Comparison of ENCODE assay signal across 8 mouse cellular contexts in the genomic region with DNA sequence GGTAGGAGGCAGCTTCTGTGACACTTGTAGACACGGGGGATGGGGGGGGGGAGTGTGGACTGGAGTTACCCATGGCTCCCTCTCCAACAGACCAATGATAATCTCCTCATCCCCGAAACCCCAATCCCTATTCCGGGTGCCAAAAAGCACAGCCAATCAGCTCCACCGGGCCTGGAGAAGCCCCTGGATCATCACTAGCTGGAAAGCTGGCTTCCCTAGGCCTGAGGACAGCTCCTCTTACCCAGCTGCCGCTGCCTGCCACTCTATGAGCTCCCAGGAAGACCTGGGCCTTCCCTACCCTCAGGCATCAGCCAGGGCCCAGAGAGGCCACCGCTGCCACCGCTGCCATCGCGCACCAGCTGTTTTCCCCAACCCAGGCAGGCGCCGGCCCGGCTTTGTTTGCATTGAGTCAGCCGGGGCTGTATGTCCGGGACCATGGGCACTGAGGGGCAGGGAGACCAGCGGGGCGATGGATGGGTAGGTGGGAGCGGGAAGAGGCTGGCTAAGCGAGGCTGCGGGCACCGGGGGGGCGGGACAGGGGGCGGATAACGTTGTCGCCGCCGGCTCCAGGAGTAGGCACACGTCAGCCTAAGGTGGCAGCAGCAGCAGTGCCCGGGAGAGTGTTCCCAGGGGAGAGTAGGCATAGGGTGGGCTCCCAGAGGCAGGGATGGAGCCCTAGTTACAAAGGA. TPM values are rescaled to one million over a fixed set of nuclear protein-coding genes. Genes with fewer than 3 reads are reported as not detected.
DNase-seq lines count a peak whose midpoint lies in the region; ATAC-seq lines count a peak whose summit lies in the region.

No protein-coding gene starts in this region.

- H3K9me3 ChIP-seq in heart, embryonic 15.5 days (replicated peaks), result no peaks in the 10 kb centered on the region
- no peaks in the 10 kb centered on the region for H3K9me3 ChIP-seq in neural tube, embryonic 15.5 days (replicated peaks)

- peak; percentile 46 for DNase-seq in adrenal gland, adult 2 months
- DNase-seq in adrenal gland, postnatal 25 days, result no peak
- peak; percentile 50 for DNase-seq in urinary bladder, postnatal 14 days (ENCODE audit: low spot score)
- DNase-seq in urinary bladder, postnatal 25 days (ENCODE audit: low spot score), result no peak
- peak; percentile 62 for DNase-seq in left cerebral cortex, postnatal 4 days
- DNase-seq in spleen, adult 18-20 months, result no peak

- peak overlapping the region; percentile 97 for H3K4me2 ChIP-seq in heart, embryonic 15.5 days
- H3K4me2 ChIP-seq in neural tube, embryonic 15.5 days, result peak overlapping the region; percentile 77

- intact Hi-C loops in left cerebral cortex, postnatal 4 days (cut with DNase I), result no loop called here

- 4% methylated on average over 26 of the region's 28 CpGs for WGBS in heart, embryonic 15.5 days
- 2% methylated on average over 26 of the region's 28 CpGs for WGBS in neural tube, embryonic 15.5 days

- peak overlapping the region; percentile 62 for H3K9ac ChIP-seq in heart, embryonic 15.5 days
- H3K9ac ChIP-seq in neural tube, embryonic 15.5 days (replicated peaks), result peak overlapping the region; percentile 82

- peaks cover 54% of the 10 kb centered on the region for H3K27me3 ChIP-seq in heart, embryonic 15.5 days
- 0 out of 2 replicates have a peak, but pooled peaks cover 4% of the 10 kb centered on the region for H3K27me3 ChIP-seq in neural tube, embryonic 15.5 days (replicated peaks)

- ATAC-seq in heart, embryonic 15.5 days (replicated peaks; ENCODE audit: insufficient number of reproducible peaks, insufficient read depth, low FRiP score, low read depth), result 0 out of 2 replicates have a peak, but pooled peaks have one; percentile 9
- ATAC-seq in neural tube, embryonic 15.5 days (ENCODE audit: low FRiP score), result peak; percentile 82

- H3K27ac ChIP-seq in heart, embryonic 15.5 days, result 0 out of 2 replicates have a peak overlapping the region, but pooled peaks have one; percentile 12
- peak overlapping the region; percentile 88 for H3K27ac ChIP-seq in neural tube, embryonic 15.5 days (replicated peaks)

- peak overlapping the region; percentile 62 for H3K4me3 ChIP-seq in heart, embryonic 15.5 days
- peak overlapping the region; percentile 58 for H3K4me3 ChIP-seq in neural tube, embryonic 15.5 days (replicated peaks)

- peaks cover 22% of the 10 kb centered on the region for H3K4me1 ChIP-seq in heart, embryonic 15.5 days (replicated peaks)
- H3K4me1 ChIP-seq in neural tube, embryonic 15.5 days, result peaks cover 30% of the 10 kb centered on the region

- no peaks in the 10 kb centered on the region for H3K36me3 ChIP-seq in heart, embryonic 15.5 days
- no peaks in the 10 kb centered on the region for H3K36me3 ChIP-seq in neural tube, embryonic 15.5 days

RNA-seq across cellular contexts. Expression of a gene that starts 0.7 kb away (rescaled TPM):
- 10 to 100 TPM; 23.8 to 25.0 TPM for total RNA-seq in adrenal gland, adult 2 months (2021)
- polyA plus RNA-seq in adrenal gland, adult 2 months (2012; rRNA removed), result 27.1 and 27.3 TPM in 2 replicates
- 13.2 and 14.8 TPM in 2 replicates for total RNA-seq in adrenal gland, postnatal 25 days (2021)
- polyA plus RNA-seq in heart, embryonic 15.5 days (2015; fragmentation: Nextera tagmentation; extraction: Ambion mirVana), result 7.6 and 11.2 TPM in 2 replicates
- total RNA-seq in left cerebral cortex, postnatal 4 days (2021), result 10 to 100 TPM; 72.7 to 80.6 TPM
- 49.5 and 55.6 TPM in 2 replicates for polyA plus RNA-seq in neural tube, embryonic 15.5 days (2015; fragmentation: Nextera tagmentation; extraction: Ambion mirVana)

RNA-seq across cellular contexts. Expression of a gene that starts 14.9 kb away (rescaled TPM):
- total RNA-seq in adrenal gland, adult 2 months (2021), result 100 to 1,000 TPM in 1 of 2 experiments, 10 to 100 TPM in 1; 67.8 to 169 TPM
- 63.0 and 75.9 TPM in 2 replicates for polyA plus RNA-seq in adrenal gland, adult 2 months (2012; rRNA removed)
- total RNA-seq in adrenal gland, postnatal 25 days (2021), result 59.1 and 82.5 TPM in 2 replicates
- polyA plus RNA-seq in heart, embryonic 15.5 days (2015; fragmentation: Nextera tagmentation; extraction: Ambion mirVana), result 6.3 and 11.1 TPM in 2 replicates
- 10 to 100 TPM; 31.4 to 33.1 TPM for total RNA-seq in left cerebral cortex, postnatal 4 days (2021)
- polyA plus RNA-seq in neural tube, embryonic 15.5 days (2015; fragmentation: Nextera tagmentation; extraction: Ambion mirVana), result 21.5 and 23.9 TPM in 2 replicates

RNA-seq across cellular contexts. Expression of a gene that starts 32.3 kb away (rescaled TPM):
- total RNA-seq in adrenal gland, adult 2 months (2021), result not detected
- polyA plus RNA-seq in adrenal gland, adult 2 months (2012; rRNA removed), result 0.07 TPM in 1 of 2 replicates, not detected in the other
- not detected in 2 replicates for total RNA-seq in adrenal gland, postnatal 25 days (2021)
- not detected in 2 replicates for polyA plus RNA-seq in heart, embryonic 15.5 days (2015; fragmentation: Nextera tagmentation; extraction: Ambion mirVana)
- total RNA-seq in left cerebral cortex, postnatal 4 days (2021), result under 1 TPM in 1 of 2 experiments, not detected in 1; 0.42 TPM
- 2.5 and 2.6 TPM in 2 replicates for polyA plus RNA-seq in neural tube, embryonic 15.5 days (2015; fragmentation: Nextera tagmentation; extraction: Ambion mirVana)

RNA-seq across cellular contexts. Expression of a gene that starts 36.7 kb away (rescaled TPM):
- total RNA-seq in adrenal gland, adult 2 months (2021), result 100 to 1,000 TPM; 163 to 165 TPM
- polyA plus RNA-seq in adrenal gland, adult 2 months (2012; rRNA removed), result 96.1 and 100 TPM in 2 replicates
- 140 and 153 TPM in 2 replicates for total RNA-seq in adrenal gland, postnatal 25 days (2021)
- polyA plus RNA-seq in heart, embryonic 15.5 days (2015; fragmentation: Nextera tagmentation; extraction: Ambion mirVana), result 163 and 167 TPM in 2 replicates
- 100 to 1,000 TPM in 1 of 2 experiments, 10 to 100 TPM in 1; 97.9 to 109 TPM for total RNA-seq in left cerebral cortex, postnatal 4 days (2021)
- polyA plus RNA-seq in neural tube, embryonic 15.5 days (2015; fragmentation: Nextera tagmentation; extraction: Ambion mirVana), result 175 and 183 TPM in 2 replicates

RNA-seq across cellular contexts. Expression of a gene that starts 45.0 kb away (rescaled TPM):
- under 1 TPM; 0.49 to 0.69 TPM for total RNA-seq in adrenal gland, adult 2 months (2021)
- 0.50 and 0.52 TPM in 2 replicates for polyA plus RNA-seq in adrenal gland, adult 2 months (2012; rRNA removed)
- total RNA-seq in adrenal gland, postnatal 25 days (2021), result 0.62 and 0.79 TPM in 2 replicates
- 0.11 and 0.29 TPM in 2 replicates for polyA plus RNA-seq in heart, embryonic 15.5 days (2015; fragmentation: Nextera tagmentation; extraction: Ambion mirVana)
- under 1 TPM in 1 of 2 experiments, not detected in 1; 0.24 TPM for total RNA-seq in left cerebral cortex, postnatal 4 days (2021)
- 0.09 and 0.14 TPM in 2 replicates for polyA plus RNA-seq in neural tube, embryonic 15.5 days (2015; fragmentation: Nextera tagmentation; extraction: Ambion mirVana)

Comparison
In these comparisons a context has a peak if more than half of its experiments do, and no peak if none do; other contexts are left out.
1. DNase-seq: peak in adrenal gland, adult 2 months (single experiment), urinary bladder, postnatal 14 days (single experiment) and left cerebral cortex, postnatal 4 days (single experiment); none in adrenal gland, postnatal 25 days (single experiment), urinary bladder, postnatal 25 days (single experiment) and spleen, adult 18-20 months (0 of 2).